In genomic region chr15:89480584-89480983, GRCm38 (mm10) we compare ENCODE assay signal across 9 mouse cellular contexts. TPM values are rescaled to one million over a fixed set of nuclear protein-coding genes. Genes with fewer than 3 reads are reported as not detected.
DNase-seq lines count a peak whose midpoint lies in the region; ATAC-seq and TF ChIP-seq lines count a peak whose summit lies in the region.
"Had no signal": no experiment of that assay in that cellular context is flagged by ENCODE, and none has a peak within 500 bp of the region (broad histone marks: within the 10 kb centered on the region; RNA-seq: fewer than 3 reads in every experiment).

No protein-coding gene starts in this region.

- DNase-seq in stomach, postnatal 0 days (ENCODE audit: low spot score) = no peak
- peak; percentile 8 for DNase-seq in fat pad, adult 2 months (ENCODE audit: extremely low read depth, low read depth, low spot score)
- DNase-seq in kidney, adult 2 months = peak; percentile 93
- DNase-seq in hindbrain, embryonic 10.5 days (ENCODE audit: low spot score) = no peak
- DNase-seq in forebrain, postnatal 0 days = no peak

- ATAC-seq in stomach, embryonic 15.5 days (ENCODE audit: insufficient read depth, low FRiP score, low read depth) = no peak
- ATAC-seq in stomach, postnatal 0 days (ENCODE audit: low FRiP score, low TSS enrichment) = no peak
- no peak for ATAC-seq in stomach, embryonic 16.5 days (ENCODE audit: insufficient read depth, low FRiP score)
- ATAC-seq in intestine, postnatal 0 days = no peak
- no peak for ATAC-seq in forebrain, postnatal 0 days

- H3K4me1 ChIP-seq in stomach, embryonic 15.5 days = peaks cover 6% of the 10 kb centered on the region
- no peaks in the 10 kb centered on the region for H3K4me1 ChIP-seq in stomach, postnatal 0 days (replicated peaks; ENCODE audit: control insufficient read depth, insufficient read depth)
- peaks cover 6% of the 10 kb centered on the region; the same call in 1 of the 2 replicates for H3K4me1 ChIP-seq in kidney, adult 2 months (ENCODE audit: control insufficient read depth, insufficient read depth, low read length)
- peaks cover 11% of the 10 kb centered on the region for H3K4me1 ChIP-seq in stomach, embryonic 16.5 days (ENCODE audit: control insufficient read depth, insufficient read depth, low read length)
- peaks cover 26% of the 10 kb centered on the region for H3K4me1 ChIP-seq in hindbrain, embryonic 10.5 days (replicated peaks)
- no peaks in the 10 kb centered on the region for H3K4me1 ChIP-seq in intestine, postnatal 0 days (replicated peaks; ENCODE audit: control insufficient read depth, insufficient read depth, low read length)
- H3K4me1 ChIP-seq in forebrain, postnatal 0 days (ENCODE audit: insufficient read depth) = peaks cover 2% of the 10 kb centered on the region; the same call in 1 of the 2 replicates

- no peak for TF ChIP-seq CTCF in stomach, postnatal 0 days (IDR thresholded peaks at IDR 0.05; ENCODE audit: low read depth)
- TF ChIP-seq CTCF in kidney, adult 2 months (conservative IDR thresholded peaks at IDR 0.05; ENCODE audit: insufficient read depth, insufficient read length, low read depth, low read length) = no peak
- TF ChIP-seq CTCF in intestine, postnatal 0 days (IDR thresholded peaks at IDR 0.05; ENCODE audit: low read depth) = no peak
- TF ChIP-seq CTCF in forebrain, postnatal 0 days (IDR thresholded peaks at IDR 0.05; ENCODE audit: low read depth) = no peak

- TF ChIP-seq EP300 in stomach, postnatal 0 days (optimal IDR thresholded peaks at IDR 0.05) = no peak

- TF ChIP-seq POLR2A in kidney, adult 2 months (IDR thresholded peaks at IDR 0.05; ENCODE audit: low read depth, low read length) = no peak

- peak overlapping the region; percentile 48; the same call in 1 of the 2 replicates for H3K27ac ChIP-seq in stomach, embryonic 15.5 days
- H3K27ac ChIP-seq in stomach, postnatal 0 days (replicated peaks) = no peak overlapping the region; the same call in 1 of the 2 replicates
- H3K27ac ChIP-seq in kidney, adult 2 months (ENCODE audit: insufficient read depth, low read depth, low read length) = peak overlapping the region; percentile 67
- peak overlapping the region; percentile 53; the same call in 1 of the 2 replicates for H3K27ac ChIP-seq in stomach, embryonic 16.5 days (ENCODE audit: low read length)
- no peak overlapping the region for H3K27ac ChIP-seq in hindbrain, embryonic 10.5 days
- H3K27ac ChIP-seq in intestine, postnatal 0 days (ENCODE audit: low read depth, low read length) = no peak overlapping the region
- no peak overlapping the region for H3K27ac ChIP-seq in forebrain, postnatal 0 days (ENCODE audit: low read depth, low read length)

- 68% methylated on average over 8 of the region's 8 CpGs for WGBS in stomach, embryonic 15.5 days
- WGBS in stomach, postnatal 0 days = 42% methylated on average over 8 of the region's 8 CpGs
- WGBS in kidney, adult 2 months = 25% methylated on average over 8 of the region's 8 CpGs
- WGBS in stomach, embryonic 16.5 days = 64% methylated on average over 8 of the region's 8 CpGs
- WGBS in hindbrain, embryonic 10.5 days = 86% methylated on average over 8 of the region's 8 CpGs
- 63% methylated on average over 8 of the region's 8 CpGs for WGBS in intestine, postnatal 0 days
- WGBS in forebrain, postnatal 0 days = 64% methylated on average over 8 of the region's 8 CpGs

- no peak overlapping the region for H3K4me3 ChIP-seq in stomach, embryonic 15.5 days (replicated peaks)
- no peak overlapping the region for H3K4me3 ChIP-seq in stomach, postnatal 0 days (ENCODE audit: low read depth, low read length)
- H3K4me3 ChIP-seq in kidney, adult 2 months (ENCODE audit: insufficient read depth, low read depth, low read length) = no peak overlapping the region
- no peak overlapping the region for H3K4me3 ChIP-seq in stomach, embryonic 16.5 days (replicated peaks; ENCODE audit: low read length)
- no peak overlapping the region for H3K4me3 ChIP-seq in hindbrain, embryonic 10.5 days
- no peak overlapping the region for H3K4me3 ChIP-seq in intestine, postnatal 0 days (ENCODE audit: low read depth, low read length)
- no peak overlapping the region for H3K4me3 ChIP-seq in forebrain, postnatal 0 days (ENCODE audit: low read depth, low read length)

- H3K9ac ChIP-seq in stomach, embryonic 15.5 days = no peak overlapping the region
- no peak overlapping the region for H3K9ac ChIP-seq in stomach, postnatal 0 days (ENCODE audit: low read length)
- no peak overlapping the region for H3K9ac ChIP-seq in stomach, embryonic 16.5 days (ENCODE audit: low read length)
- no peak overlapping the region for H3K9ac ChIP-seq in intestine, postnatal 0 days (ENCODE audit: low read depth, low read length)
- no peak overlapping the region for H3K9ac ChIP-seq in forebrain, postnatal 0 days

- no peak overlapping the region for H3K4me2 ChIP-seq in stomach, embryonic 15.5 days
- no peak overlapping the region for H3K4me2 ChIP-seq in stomach, postnatal 0 days (replicated peaks; ENCODE audit: low read depth)
- no peak overlapping the region for H3K4me2 ChIP-seq in stomach, embryonic 16.5 days (ENCODE audit: low read depth, low read length)
- H3K4me2 ChIP-seq in intestine, postnatal 0 days (replicated peaks; ENCODE audit: low read depth) = no peak overlapping the region
- no peak overlapping the region for H3K4me2 ChIP-seq in forebrain, postnatal 0 days (ENCODE audit: low read depth)

- H3K27me3 ChIP-seq in stomach, embryonic 15.5 days (replicated peaks) = no peaks in the 10 kb centered on the region
- no peaks in the 10 kb centered on the region for H3K27me3 ChIP-seq in stomach, postnatal 0 days (ENCODE audit: control insufficient read depth, insufficient read depth, low read length)
- no peaks in the 10 kb centered on the region for H3K27me3 ChIP-seq in kidney, adult 2 months (replicated peaks; ENCODE audit: control insufficient read depth, insufficient read depth, low read length)
- no peaks in the 10 kb centered on the region for H3K27me3 ChIP-seq in stomach, embryonic 16.5 days (ENCODE audit: control insufficient read depth, insufficient read depth, low read length)
- H3K27me3 ChIP-seq in hindbrain, embryonic 10.5 days (ENCODE audit: insufficient read depth, poor library complexity, severe bottlenecking) = peaks cover 4% of the 10 kb centered on the region; the same call in 1 of the 2 replicates
- H3K27me3 ChIP-seq in intestine, postnatal 0 days (replicated peaks; ENCODE audit: control insufficient read depth, insufficient read depth, low read length) = no peaks in the 10 kb centered on the region
- no peaks in the 10 kb centered on the region for H3K27me3 ChIP-seq in forebrain, postnatal 0 days (ENCODE audit: insufficient read depth, low read length)

- no peaks in the 10 kb centered on the region for H3K9me3 ChIP-seq in stomach, embryonic 15.5 days
- H3K9me3 ChIP-seq in stomach, postnatal 0 days (ENCODE audit: control insufficient read depth, low read length) = no peaks in the 10 kb centered on the region
- H3K9me3 ChIP-seq in stomach, embryonic 16.5 days (replicated peaks; ENCODE audit: control insufficient read depth, low read length) = no peaks in the 10 kb centered on the region
- H3K9me3 ChIP-seq in hindbrain, embryonic 10.5 days = no peaks in the 10 kb centered on the region
- H3K9me3 ChIP-seq in intestine, postnatal 0 days (ENCODE audit: control insufficient read depth) = no peaks in the 10 kb centered on the region
- no peaks in the 10 kb centered on the region for H3K9me3 ChIP-seq in forebrain, postnatal 0 days (ENCODE audit: low read length)

- no peaks in the 10 kb centered on the region for H3K36me3 ChIP-seq in stomach, embryonic 15.5 days
- H3K36me3 ChIP-seq in stomach, postnatal 0 days (ENCODE audit: control insufficient read depth, insufficient read depth, low read length) = no peaks in the 10 kb centered on the region
- H3K36me3 ChIP-seq in kidney, adult 2 months (ENCODE audit: control insufficient read depth, insufficient read depth, low read length) = no peaks in the 10 kb centered on the region
- H3K36me3 ChIP-seq in stomach, embryonic 16.5 days (ENCODE audit: control insufficient read depth, insufficient read depth, low read length) = no peaks in the 10 kb centered on the region
- no peaks in the 10 kb centered on the region for H3K36me3 ChIP-seq in hindbrain, embryonic 10.5 days
- no peaks in the 10 kb centered on the region for H3K36me3 ChIP-seq in intestine, postnatal 0 days (ENCODE audit: control insufficient read depth, insufficient read depth)
- no peaks in the 10 kb centered on the region for H3K36me3 ChIP-seq in forebrain, postnatal 0 days (ENCODE audit: insufficient read depth)

RNA-seq across cellular contexts. Expression of gene Arsa, which starts 3.4 kb away (rescaled TPM):
- polyA plus RNA-seq in stomach, embryonic 15.5 days (2015; fragmentation: Nextera tagmentation; extraction: Ambion mirVana) = 18.8 TPM in 2 replicates
- polyA plus RNA-seq in stomach, postnatal 0 days (2015; fragmentation: Nextera tagmentation; extraction: Ambion mirVana) = 10.3 and 11.1 TPM in 2 replicates
- polyA plus RNA-seq in kidney, adult 2 months (2012; rRNA removed) = 26.0 and 30.0 TPM in 2 replicates
- polyA plus RNA-seq in stomach, embryonic 16.5 days (2015; fragmentation: Nextera tagmentation; extraction: Ambion mirVana) = 19.5 and 19.9 TPM in 2 replicates
- 14.3 and 14.8 TPM in 2 replicates for polyA plus RNA-seq in hindbrain, embryonic 10.5 days (2016; fragmentation: Nextera tagmentation; extraction: Ambion mirVana)
- 32.0 and 36.2 TPM in 2 replicates for polyA plus RNA-seq in intestine, postnatal 0 days (2015; fragmentation: Nextera tagmentation; extraction: Ambion mirVana)
- 24.5 and 32.4 TPM in 2 replicates for total RNA-seq in forebrain, postnatal 0 days (2014; rRNA removed)
- 25.4 and 29.0 TPM in 2 replicates for polyA plus RNA-seq in forebrain, postnatal 0 days (2015; fragmentation: Nextera tagmentation; extraction: Ambion mirVana)

RNA-seq across cellular contexts. Expression of gene Shank3, which starts 18.8 kb away (rescaled TPM):
- polyA plus RNA-seq in stomach, embryonic 15.5 days (2015; fragmentation: Nextera tagmentation; extraction: Ambion mirVana) = 1.7 and 1.9 TPM in 2 replicates
- polyA plus RNA-seq in stomach, postnatal 0 days (2015; fragmentation: Nextera tagmentation; extraction: Ambion mirVana) = 0.35 and 0.40 TPM in 2 replicates
- 18.0 and 19.5 TPM in 2 replicates for polyA plus RNA-seq in kidney, adult 2 months (2012; rRNA removed)
- polyA plus RNA-seq in stomach, embryonic 16.5 days (2015; fragmentation: Nextera tagmentation; extraction: Ambion mirVana) = 1.1 and 1.8 TPM in 2 replicates
- 2.8 and 3.5 TPM in 2 replicates for polyA plus RNA-seq in hindbrain, embryonic 10.5 days (2016; fragmentation: Nextera tagmentation; extraction: Ambion mirVana)
- 0.51 and 0.73 TPM in 2 replicates for polyA plus RNA-seq in intestine, postnatal 0 days (2015; fragmentation: Nextera tagmentation; extraction: Ambion mirVana)
- total RNA-seq in forebrain, postnatal 0 days (2014; rRNA removed) = 38.9 and 42.4 TPM in 2 replicates
- 5.9 and 10.6 TPM in 2 replicates for polyA plus RNA-seq in forebrain, postnatal 0 days (2015; fragmentation: Nextera tagmentation; extraction: Ambion mirVana)

RNA-seq across cellular contexts. Expression of gene Mapk8ip2, which starts 26.9 kb away (rescaled TPM):
- 3.7 and 3.8 TPM in 2 replicates for polyA plus RNA-seq in stomach, embryonic 15.5 days (2015; fragmentation: Nextera tagmentation; extraction: Ambion mirVana)
- polyA plus RNA-seq in stomach, postnatal 0 days (2015; fragmentation: Nextera tagmentation; extraction: Ambion mirVana) = 1.6 and 1.9 TPM in 2 replicates
- 0.29 and 0.59 TPM in 2 replicates for polyA plus RNA-seq in kidney, adult 2 months (2012; rRNA removed)
- polyA plus RNA-seq in stomach, embryonic 16.5 days (2015; fragmentation: Nextera tagmentation; extraction: Ambion mirVana) = 3.7 and 3.9 TPM in 2 replicates
- polyA plus RNA-seq in hindbrain, embryonic 10.5 days (2016; fragmentation: Nextera tagmentation; extraction: Ambion mirVana) = 22.2 and 40.3 TPM in 2 replicates
- polyA plus RNA-seq in intestine, postnatal 0 days (2015; fragmentation: Nextera tagmentation; extraction: Ambion mirVana) = 1.9 and 2.0 TPM in 2 replicates
- 95.3 and 95.8 TPM in 2 replicates for total RNA-seq in forebrain, postnatal 0 days (2014; rRNA removed)
- polyA plus RNA-seq in forebrain, postnatal 0 days (2015; fragmentation: Nextera tagmentation; extraction: Ambion mirVana) = 57.8 and 70.9 TPM in 2 replicates

RNA-seq across cellular contexts. Expression of gene Chkb, which starts 50.9 kb away (rescaled TPM):
- polyA plus RNA-seq in stomach, embryonic 15.5 days (2015; fragmentation: Nextera tagmentation; extraction: Ambion mirVana) = 51.3 and 55.5 TPM in 2 replicates
- polyA plus RNA-seq in stomach, postnatal 0 days (2015; fragmentation: Nextera tagmentation; extraction: Ambion mirVana) = 46.8 and 47.9 TPM in 2 replicates
- polyA plus RNA-seq in kidney, adult 2 months (2012; rRNA removed) = 58.2 and 62.6 TPM in 2 replicates
- polyA plus RNA-seq in stomach, embryonic 16.5 days (2015; fragmentation: Nextera tagmentation; extraction: Ambion mirVana) = 42.2 and 49.2 TPM in 2 replicates
- polyA plus RNA-seq in hindbrain, embryonic 10.5 days (2016; fragmentation: Nextera tagmentation; extraction: Ambion mirVana) = 50.9 and 64.1 TPM in 2 replicates
- 85.8 and 92.3 TPM in 2 replicates for polyA plus RNA-seq in intestine, postnatal 0 days (2015; fragmentation: Nextera tagmentation; extraction: Ambion mirVana)
- total RNA-seq in forebrain, postnatal 0 days (2014; rRNA removed) = 56.9 and 59.9 TPM in 2 replicates
- 78.2 and 92.4 TPM in 2 replicates for polyA plus RNA-seq in forebrain, postnatal 0 days (2015; fragmentation: Nextera tagmentation; extraction: Ambion mirVana)

RNA-seq across cellular contexts. Expression of gene Gm44502, which starts 51.1 kb away (rescaled TPM):
- polyA plus RNA-seq in stomach, embryonic 15.5 days (2015; fragmentation: Nextera tagmentation; extraction: Ambion mirVana) = not detected in 2 replicates
- polyA plus RNA-seq in stomach, postnatal 0 days (2015; fragmentation: Nextera tagmentation; extraction: Ambion mirVana) = not detected in 2 replicates
- 1.1 and 1.5 TPM in 2 replicates for polyA plus RNA-seq in kidney, adult 2 months (2012; rRNA removed)
- not detected in 2 replicates for polyA plus RNA-seq in stomach, embryonic 16.5 days (2015; fragmentation: Nextera tagmentation; extraction: Ambion mirVana)
- polyA plus RNA-seq in hindbrain, embryonic 10.5 days (2016; fragmentation: Nextera tagmentation; extraction: Ambion mirVana) = not detected in 2 replicates
- not detected in 2 replicates for polyA plus RNA-seq in intestine, postnatal 0 days (2015; fragmentation: Nextera tagmentation; extraction: Ambion mirVana)
- total RNA-seq in forebrain, postnatal 0 days (2014; rRNA removed) = 1.7 and 1.8 TPM in 2 replicates
- not detected in 2 replicates for polyA plus RNA-seq in forebrain, postnatal 0 days (2015; fragmentation: Nextera tagmentation; extraction: Ambion mirVana)
- polyA plus RNA-seq: intestine, embryonic 14.5 days had no signal

Comparison
In these comparisons a context has a peak if more than half of its experiments do, and no peak if none do; other contexts are left out.
1. H3K27ac ChIP-seq: peak in stomach, embryonic 15.5 days (single experiment), kidney, adult 2 months (single experiment) and stomach, embryonic 16.5 days (single experiment); none in stomach, postnatal 0 days (single experiment), hindbrain, embryonic 10.5 days (single experiment), intestine, postnatal 0 days (single experiment) and forebrain, postnatal 0 days (single experiment).
2. DNase-seq: peak in fat pad, adult 2 months (single experiment) and kidney, adult 2 months (single experiment); none in stomach, postnatal 0 days (single experiment), hindbrain, embryonic 10.5 days (single experiment) and forebrain, postnatal 0 days (single experiment).